Mouse (Mus musculus) heart, adult 2 months (tissue): ENCODE data around the gene St13.

ENCODE experiments used
- CTCF ChIP-seq: fragments of 200-600 bp; IDR thresholded peaks from 2 replicates; pipeline ENCODE4 v1.8.1; 2022; ENCODE audit warnings: antibody characterized with exemption, mild to moderate bottlenecking, moderate library complexity
- POLR2A ChIP-seq: fragments of 200-500 bp; IDR thresholded peaks from 2 replicates; pipeline ENCODE4 v1.6.1; 2011; ENCODE audit warnings: mild to moderate bottlenecking, low read depth, low read length, control low read depth; ENCODE audit not compliant: insufficient read depth

DNA sequence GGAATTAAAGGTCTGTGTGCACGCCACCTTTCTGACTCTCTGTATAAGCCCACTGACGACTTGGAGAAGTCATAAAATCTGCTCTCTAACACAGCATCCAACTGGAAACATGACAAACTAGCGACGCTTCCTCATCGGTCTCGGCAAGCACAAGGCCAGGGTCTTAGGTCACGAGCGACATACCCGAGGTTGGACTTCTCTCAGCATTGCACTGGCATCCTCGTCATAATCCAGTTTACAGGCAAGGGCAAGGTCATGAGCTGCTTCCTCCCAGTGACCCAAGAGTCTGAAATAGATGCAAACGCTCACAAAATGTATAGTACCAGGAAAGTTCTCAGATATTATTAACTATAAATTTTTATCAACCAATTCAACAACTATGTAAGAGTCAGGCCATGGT is 25.3 kb downstream of the St13 start:
- TF ChIP-seq CTCF = no peak
- no peak for TF ChIP-seq POLR2A
